Mouse (Mus musculus) kidney, adult 2 months (tissue): ENCODE data around the gene Rnaseh2b.

Experiments
- CTCF ChIP-seq: fragments of 200-500 bp; conservative IDR thresholded peaks from 2 replicates; pipeline ENCODE4 v1.5.1; 2011; ENCODE audit warnings: low read depth, mild to moderate bottlenecking, control low read depth, low read length, moderate library complexity, mixed read lengths; ENCODE audit not compliant: insufficient read depth, insufficient read length
- POLR2A ChIP-seq: fragments of 200-500 bp; IDR thresholded peaks from one replicate; pipeline ENCODE4 v1.6.1; 2011; ENCODE audit warnings: low read depth, low read length, control low read depth

GRCm38 (mm10) chr14:62389729-62390536 is 97.5 kb downstream of the Rnaseh2b start:
- TF ChIP-seq POLR2A (no peak), CTCF (no peak)
